Mouse (Mus musculus) testis, adult 10 weeks (tissue): ENCODE results near the gene Olfr3. TPM values are rescaled to one million over a fixed set of nuclear protein-coding genes. Genes with fewer than 3 reads are reported as not detected.

Experiments used
- polyA plus RNA-seq: library from polyadenylated mRNA; stranded (reverse); fragments of 350-450 nt; fragmentation: Illumina TruSeq; extraction: RNeasy Lipid Tissue Mini Kit (QIAGEN cat#74804); gene quantifications from one replicate; pipeline ENCODE4 v1.2.3, GENCODE M21; 2014; ENCODE audit warnings: low read depth, low replicate concordance

The Olfr3 gene
- polyA plus RNA-seq: not detected

DNA sequence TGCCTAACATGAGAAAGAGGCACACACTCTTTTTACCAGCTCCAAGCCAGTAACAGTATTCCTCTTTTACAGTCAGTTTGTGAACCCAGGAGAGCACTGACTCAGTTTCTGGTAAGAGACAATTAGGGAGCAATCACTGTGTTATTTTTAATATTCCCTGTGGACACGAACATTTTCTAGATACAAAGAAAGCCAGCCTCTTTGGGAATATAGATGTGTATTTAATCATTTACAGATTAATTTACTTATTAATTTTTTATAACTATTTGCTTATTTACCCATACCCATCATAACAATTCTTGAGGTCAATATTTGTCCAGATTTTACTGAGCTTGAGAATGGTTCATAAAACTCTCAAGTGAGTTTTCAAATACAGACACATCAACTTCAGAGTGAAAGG lies at the start of gene Olfr3:
TSS of gene Olfr3 (minus strand) at position 101 of the 400 bp plus-strand sequence.

DNA sequence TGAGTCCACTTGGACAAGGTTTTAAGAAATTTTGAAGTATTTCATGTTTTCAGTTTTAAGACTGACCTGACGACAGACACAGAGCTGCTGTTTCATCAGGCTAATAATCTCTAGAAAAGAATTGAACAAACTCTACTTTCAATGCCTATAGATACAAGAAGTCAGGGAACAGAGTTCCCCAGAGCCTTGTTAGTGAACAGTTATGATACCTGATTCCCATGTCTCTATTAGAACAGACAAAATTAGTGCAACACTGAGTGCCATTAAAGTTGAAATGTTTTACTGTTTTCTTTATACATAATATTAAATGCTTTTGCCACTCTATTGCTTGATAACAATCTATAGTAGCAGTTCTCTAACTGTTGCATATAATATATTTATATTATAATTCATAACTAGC lies 45.7 kb upstream of the Olfr3 start, which contains the start of gene Olfr351:
TSS of gene Olfr351 (minus strand) at position 101 of the 400 bp plus-strand sequence.

DNA sequence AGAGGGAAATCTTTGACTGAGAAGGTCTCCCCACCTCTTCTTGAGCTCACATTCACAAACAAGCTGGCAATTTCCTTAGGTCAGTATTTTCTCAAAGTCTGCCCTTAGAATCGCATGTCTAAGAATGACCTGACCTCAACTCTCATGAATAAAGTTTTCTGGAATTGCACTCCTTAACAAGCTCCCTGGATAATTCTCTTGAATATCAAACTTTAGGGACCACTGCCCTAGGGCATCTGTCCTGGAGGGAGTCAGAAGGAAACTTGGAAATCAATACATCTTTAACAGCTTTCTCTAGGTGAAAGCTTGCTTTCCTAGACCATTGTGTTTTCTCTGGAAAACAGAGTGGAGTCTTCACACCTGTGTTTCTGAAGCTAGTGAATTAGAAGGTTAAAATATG lies 29.2 kb upstream of the Olfr3 start, which contains the start of gene Olfr350:
TSS of gene Olfr350 (plus strand) at position 301 of the 400 bp plus-strand sequence.

DNA sequence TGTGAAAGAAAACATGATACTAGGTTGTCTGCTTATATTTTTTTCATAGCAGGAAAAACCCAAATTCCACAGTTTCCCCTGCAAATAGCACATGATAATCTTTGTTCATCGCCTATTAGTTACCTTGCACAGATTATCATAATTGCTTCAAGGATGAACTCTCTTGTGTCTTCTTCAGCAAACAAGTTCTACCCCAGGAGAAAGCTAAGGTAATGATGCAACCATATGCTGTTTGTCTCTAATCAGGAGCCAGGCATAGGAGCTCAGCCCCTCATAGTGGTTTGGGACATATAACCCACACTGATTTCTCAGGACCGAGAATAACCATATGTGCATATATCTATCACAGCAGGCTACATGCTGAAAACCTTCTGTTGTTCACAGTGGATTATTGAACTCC lies 26.6 kb downstream of the Olfr3 start, which contains the start of gene Olfr50:
TSS of gene Olfr50 (plus strand) at position 301 of the 400 bp plus-strand sequence.

DNA sequence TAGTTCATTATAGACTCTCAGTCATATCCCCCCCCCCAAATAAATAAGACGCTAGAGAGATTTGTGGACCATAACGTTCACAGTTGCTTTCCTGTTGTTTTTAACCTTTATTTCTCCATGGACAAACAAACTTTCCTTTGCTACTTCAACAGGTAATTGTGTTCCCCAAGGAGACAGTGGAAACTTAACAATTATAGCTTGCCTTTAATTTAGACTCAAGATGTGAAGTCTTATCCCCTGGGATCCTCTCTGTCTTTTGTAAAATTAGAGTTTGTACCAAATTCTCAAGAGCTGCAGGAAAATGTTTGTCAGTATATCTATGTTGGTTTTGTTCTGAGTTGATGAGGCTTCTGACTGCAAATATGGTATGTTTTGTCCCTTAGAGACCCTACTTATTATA lies 32.9 kb downstream of the Olfr3 start, which contains the start of gene Olfr348:
TSS of gene Olfr348 (plus strand) at position 301 of the 400 bp plus-strand sequence.

Other genes starting within 250 kb of the Olfr3 start
- gene Olfr345, start 177.0 kb downstream of the Olfr3 start, polyA plus RNA-seq: not detected
- not detected for gene Olfr346, start 131.2 kb downstream of the Olfr3 start, polyA plus RNA-seq
- not detected for gene Olfr347, start 85.1 kb downstream of the Olfr3 start, polyA plus RNA-seq
- not detected for gene Olfr348, start 32.8 kb downstream of the Olfr3 start, polyA plus RNA-seq
- gene Olfr50, start 26.5 kb downstream of the Olfr3 start, polyA plus RNA-seq: not detected
- gene Olfr350, start 29.3 kb upstream of the Olfr3 start, polyA plus RNA-seq: not detected
- not detected for gene Olfr351, start 45.6 kb upstream of the Olfr3 start, polyA plus RNA-seq
- not detected for gene Olfr352, start 51.4 kb upstream of the Olfr3 start, polyA plus RNA-seq
- gene Olfr353, start 75.9 kb upstream of the Olfr3 start, polyA plus RNA-seq: not detected
- gene Olfr354, start 88.6 kb upstream of the Olfr3 start, polyA plus RNA-seq: not detected
- gene Olfr355, start 111.9 kb upstream of the Olfr3 start, polyA plus RNA-seq: not detected
- not detected for gene Olfr356, start 120.1 kb upstream of the Olfr3 start, polyA plus RNA-seq
- 0.53 TPM for gene Olfr357, start 176.8 kb upstream of the Olfr3 start, polyA plus RNA-seq
- not detected for gene Olfr358, start 192.3 kb upstream of the Olfr3 start, polyA plus RNA-seq
- not detected for gene Olfr360, start 248.7 kb upstream of the Olfr3 start, polyA plus RNA-seq